Mouse (Mus musculus) G1E (cell line): Measurements from ENCODE around the gene Prkcz.

Experiments
- CTCF ChIP-seq: IDR thresholded peaks from 2 replicates; pipeline ENCODE4 v1.5.1; 2012; ENCODE audit warnings: low read depth, low read length, inconsistent platforms, mixed read lengths
- GATA1 ChIP-seq: IDR thresholded peaks from 2 replicates; pipeline ENCODE4 v1.6.1; 2012; ENCODE audit warnings: borderline replicate concordance, low read length, inconsistent platforms, mixed read lengths
- TAL1 ChIP-seq: conservative IDR thresholded peaks from 2 replicates; pipeline ENCODE4 v1.6.1; 2012; ENCODE audit warnings: low read depth, low read length, inconsistent platforms, mixed read lengths

DNA sequence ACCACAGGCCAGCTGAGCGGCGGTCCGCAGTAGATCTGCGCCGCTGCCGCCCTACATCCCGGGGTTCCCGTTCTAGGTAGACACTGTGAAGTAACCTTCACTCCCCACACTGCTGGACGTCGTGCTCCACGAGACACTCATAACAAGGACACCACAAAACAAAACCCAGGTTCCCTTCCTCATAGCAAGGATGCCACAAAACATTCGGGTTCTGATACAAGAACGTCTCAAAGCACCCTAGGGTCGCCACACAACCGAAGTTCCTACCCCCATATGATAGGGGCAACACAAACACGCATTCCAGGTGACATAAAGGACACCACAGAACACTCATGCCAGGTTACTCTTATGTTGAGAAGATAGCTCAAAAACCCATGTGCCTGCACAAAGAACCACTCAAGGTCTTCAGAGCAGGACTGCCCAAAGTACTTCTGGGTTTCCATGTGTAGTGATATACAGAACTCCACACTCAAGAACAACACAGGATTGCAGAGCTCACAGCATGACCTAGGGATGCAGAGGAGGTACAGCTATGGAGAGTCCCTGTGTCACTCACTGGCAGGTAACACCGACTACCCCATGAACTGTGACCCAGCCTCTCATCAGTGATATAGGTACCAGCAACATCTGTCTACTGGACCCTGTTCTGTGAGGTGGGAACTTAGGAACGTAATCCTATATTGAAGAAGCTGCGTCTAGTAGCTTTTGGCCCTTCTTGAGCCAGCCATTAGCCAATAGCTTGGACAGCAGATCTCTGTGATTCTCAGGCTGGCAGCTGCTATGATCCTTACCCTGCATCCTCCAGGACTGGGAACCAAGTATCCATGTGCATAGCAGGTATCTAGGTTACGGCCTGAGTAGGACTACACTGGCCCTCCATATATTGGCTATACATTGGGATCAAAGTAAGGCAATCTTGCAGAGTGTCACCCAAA lies 137.3 kb downstream of the Prkcz start:
- no peak for TF ChIP-seq CTCF
- no peak for TF ChIP-seq GATA1
- no peak for TF ChIP-seq TAL1
